Mouse (Mus musculus): ENCODE results near the gene Cth.

The Cth gene

GRCm38 (mm10) chr3:157912155-157912554, 12.7 kb downstream of the Cth start:
- no peak for DNase-seq (ENCODE audit: low spot score in 2 of 2)

- DNase-seq (ENCODE audit: low spot score in 2 of 2): no peak
Measured at GRCm38 (mm10) chr3:157910262-157910661, 14.6 kb downstream of the Cth start.

- DNase-seq (ENCODE audit: low spot score in 2 of 2): no peak
Measured at GRCm38 (mm10) chr3:157908166-157908565, 16.7 kb downstream of the Cth start.

- DNase-seq (ENCODE audit: low spot score in 2 of 2): no peak
Measured at GRCm38 (mm10) chr3:157901721-157902120, 23.2 kb downstream of the Cth start.

GRCm38 (mm10) chr3:157899986-157900385, 24.9 kb downstream of the Cth start:
- no peak for DNase-seq (ENCODE audit: low spot score in 2 of 2)

GRCm38 (mm10) chr3:157897645-157898044, 27.2 kb downstream of the Cth start:
- no peak for DNase-seq (ENCODE audit: low spot score in 2 of 2)

- no peak for DNase-seq (ENCODE audit: low spot score in 2 of 2)
Measured at GRCm38 (mm10) chr3:157891819-157892218, 33.1 kb downstream of the Cth start.

GRCm38 (mm10) chr3:157884081-157884643, 40.7 kb downstream of the Cth start:
- no peak for DNase-seq (ENCODE audit: low spot score in 2 of 2)

GRCm38 (mm10) chr3:157883085-157883484, 41.8 kb downstream of the Cth start:
- DNase-seq (ENCODE audit: low spot score in 2 of 2): no peak

- no peak for DNase-seq (ENCODE audit: low spot score in 2 of 2)
Measured at GRCm38 (mm10) chr3:157881992-157882391, 42.9 kb downstream of the Cth start.

GRCm38 (mm10) chr3:157880983-157881382, 43.9 kb downstream of the Cth start:
- no peak for DNase-seq (ENCODE audit: low spot score in 2 of 2)

GRCm38 (mm10) chr3:157877847-157878246, 47.0 kb downstream of the Cth start:
- DNase-seq (ENCODE audit: low spot score in 2 of 2): no peak

- DNase-seq (ENCODE audit: low spot score in 2 of 2): no peak
Measured at GRCm38 (mm10) chr3:157876439-157877156, 48.3 kb downstream of the Cth start.

- no peak for DNase-seq (ENCODE audit: low spot score in 2 of 2)
Measured at GRCm38 (mm10) chr3:157872897-157873296, 52.0 kb downstream of the Cth start.

GRCm38 (mm10) chr3:157867836-157868235, 57.0 kb downstream of the Cth start:
- no peak for DNase-seq (ENCODE audit: low spot score in 2 of 2)

GRCm38 (mm10) chr3:157866251-157866650, 58.6 kb downstream of the Cth start:
- no peak for DNase-seq (ENCODE audit: low spot score in 2 of 2)

GRCm38 (mm10) chr3:157865848-157866247, 59.0 kb downstream of the Cth start:
- DNase-seq (ENCODE audit: low spot score in 2 of 2): no peak

- DNase-seq (ENCODE audit: low spot score in 2 of 2): no peak
Measured at GRCm38 (mm10) chr3:157865431-157865830, 59.4 kb downstream of the Cth start.

- no peak for DNase-seq (ENCODE audit: low spot score in 2 of 2)
Measured at GRCm38 (mm10) chr3:157852806-157853205, 72.1 kb downstream of the Cth start.

GRCm38 (mm10) chr3:157848503-157848902, 76.4 kb downstream of the Cth start:
- no peak for DNase-seq (ENCODE audit: low spot score in 2 of 2)

GRCm38 (mm10) chr3:157847338-157848284, 77.3 kb downstream of the Cth start:
- no peak for DNase-seq (ENCODE audit: low spot score in 2 of 2)
